Mouse (Mus musculus): ENCODE data around the gene Smap2. TPM values are rescaled to one million over a fixed set of nuclear protein-coding genes. Genes with fewer than 3 reads are reported as not detected.

Smap2 gene
- total RNA-seq, 2 experiments from 2014 or later, result 124 to 128 TPM

DNA sequence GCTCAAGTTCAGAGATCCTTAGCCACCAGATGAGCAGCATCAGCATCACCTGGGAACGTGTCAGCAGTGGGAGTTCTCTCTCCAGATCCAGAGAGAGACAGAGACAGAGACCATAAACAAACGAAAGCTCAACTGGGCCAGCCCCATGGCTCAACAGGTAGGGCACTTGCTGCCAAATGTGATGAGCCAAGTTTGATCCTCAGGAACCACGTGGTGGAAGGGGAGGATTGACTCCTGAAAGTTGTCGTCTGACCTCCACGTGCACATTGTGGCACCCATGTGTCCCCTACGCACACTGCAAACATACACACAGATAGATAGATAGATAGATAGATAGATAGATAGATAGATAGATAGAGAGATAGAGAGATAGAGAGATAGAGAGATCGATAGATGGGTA, 6.4 kb upstream of the Smap2 start:
- DNase-seq, result no peak
- intact Hi-C loops (cut with DNase I), result no loop called here

DNA sequence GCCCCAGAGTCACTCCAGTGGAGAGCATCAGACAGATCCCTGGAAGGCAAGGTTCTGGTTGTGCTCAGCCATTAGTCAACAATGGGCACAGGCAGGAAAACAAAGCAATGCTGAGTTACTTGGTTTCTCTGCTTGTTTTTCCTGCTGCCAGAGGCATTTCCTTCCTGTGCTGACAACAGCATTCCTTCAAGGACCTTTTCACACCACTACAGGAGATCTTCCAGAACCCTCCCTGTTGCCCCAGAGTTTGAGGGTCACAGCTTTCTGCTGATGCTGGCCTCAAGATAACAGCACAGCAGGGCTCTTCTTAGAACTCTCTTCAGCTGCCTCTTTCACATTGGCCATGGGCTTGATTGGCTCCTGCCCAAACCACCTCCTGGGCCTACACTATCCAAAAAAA, 4.9 kb upstream of the Smap2 start:
- intact Hi-C loops (cut with DNase I), result no loop called here
- no peak for DNase-seq

DNA sequence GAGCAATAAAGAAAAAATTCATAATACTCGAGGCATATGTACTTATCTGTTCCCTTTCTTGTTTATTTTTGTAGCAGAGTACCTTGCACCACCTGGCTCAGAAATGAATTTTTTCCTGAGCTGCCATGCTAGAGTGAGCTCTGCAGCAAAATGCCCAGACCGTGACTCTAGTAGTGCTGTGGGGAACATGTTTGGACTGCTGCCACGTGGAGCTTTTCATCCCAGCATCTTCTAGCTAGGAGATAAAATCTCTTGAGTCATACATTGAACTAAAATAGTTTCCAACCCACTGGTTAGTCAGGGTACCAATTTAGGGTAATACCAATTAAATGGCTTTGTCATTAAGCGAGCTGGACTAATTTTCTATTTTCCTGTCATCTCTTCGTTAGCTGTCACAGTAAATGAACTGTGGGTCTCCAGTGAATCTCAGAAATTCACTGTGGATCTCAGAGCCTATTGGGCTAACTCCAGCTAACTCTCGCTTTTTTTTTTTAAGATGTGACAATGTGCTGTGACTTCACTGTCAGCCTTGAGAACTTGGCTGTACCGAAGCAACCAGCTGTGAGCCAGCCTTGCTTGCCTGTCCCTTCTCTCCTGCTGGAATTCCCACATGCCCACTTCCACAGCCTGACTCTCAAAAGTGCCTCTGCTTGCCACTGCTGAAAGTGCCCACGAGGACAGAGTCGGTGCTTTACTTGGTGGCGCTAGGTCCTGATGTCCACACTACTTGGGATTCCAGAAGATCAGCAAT, 3.2 kb upstream of the Smap2 start:
- intact Hi-C loops (cut with DNase I), result no loop called here

DNA sequence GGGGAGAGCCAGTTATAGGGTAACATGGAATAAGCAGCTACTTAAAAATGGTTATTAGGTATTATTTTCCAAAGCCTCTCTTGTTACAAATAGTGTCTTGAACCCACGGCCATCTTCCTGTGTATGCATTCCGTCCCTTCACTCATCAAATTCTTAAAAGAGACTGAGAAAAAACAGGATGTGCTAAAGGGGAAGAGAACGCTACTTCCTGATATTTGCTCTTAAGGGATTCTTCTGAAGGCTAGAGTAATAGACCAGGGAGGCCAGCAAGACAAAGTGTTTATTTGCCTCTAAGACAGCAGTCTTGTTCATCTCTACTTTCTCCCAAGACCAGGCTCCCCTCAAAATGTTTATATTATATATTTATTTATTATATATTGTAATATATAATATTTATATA, 1.2 kb upstream of the Smap2 start:
- DNase-seq, result no peak
- intact Hi-C loops (cut with DNase I), result no loop called here

More for the DNA sequence above, 3.2 kb upstream of the Smap2 start:
- no peak for DNase-seq

DNA sequence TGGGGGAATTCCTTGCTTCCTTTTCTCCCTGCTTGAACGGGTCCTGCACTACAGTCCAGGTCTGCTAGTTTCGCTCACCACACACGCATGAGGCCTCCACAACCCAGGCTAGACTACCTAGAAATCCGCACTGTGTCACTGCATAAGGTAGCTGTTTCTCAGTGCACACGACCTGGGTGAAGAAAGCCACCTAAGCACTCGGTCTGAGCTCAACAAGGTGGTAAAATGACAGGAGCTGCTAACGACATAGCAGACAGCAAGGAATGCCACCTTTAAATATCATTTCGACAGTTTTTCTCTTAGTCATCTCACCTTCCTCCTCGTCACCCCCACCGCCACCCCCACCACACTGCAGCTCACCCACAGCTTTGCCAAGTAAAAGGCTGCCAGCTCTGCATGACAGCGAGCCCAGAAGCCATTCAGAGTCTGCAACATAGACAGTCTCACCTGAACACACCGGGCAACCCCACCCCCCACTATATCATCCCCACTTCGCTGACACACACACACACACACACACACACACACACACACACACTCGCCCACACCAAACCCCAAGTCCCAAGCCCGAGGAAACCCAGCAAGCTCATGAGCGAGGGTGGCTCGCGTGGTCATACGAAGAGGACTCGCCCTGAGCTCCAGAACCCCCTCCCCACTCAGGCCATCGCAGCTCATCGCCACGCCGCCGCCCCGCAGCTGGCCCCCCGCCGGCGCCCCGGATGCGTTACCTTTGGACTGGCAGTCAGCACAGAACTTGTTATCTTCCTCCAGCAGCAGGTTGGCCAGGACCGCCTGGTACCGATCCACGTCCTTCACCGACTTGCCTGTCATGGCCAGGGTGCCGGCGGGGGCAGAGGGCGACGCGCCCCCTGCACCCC, 787 bp downstream of the Smap2 start:
- peak; percentile 45 for DNase-seq
- intact Hi-C loops (cut with DNase I), result no loop called here

DNA sequence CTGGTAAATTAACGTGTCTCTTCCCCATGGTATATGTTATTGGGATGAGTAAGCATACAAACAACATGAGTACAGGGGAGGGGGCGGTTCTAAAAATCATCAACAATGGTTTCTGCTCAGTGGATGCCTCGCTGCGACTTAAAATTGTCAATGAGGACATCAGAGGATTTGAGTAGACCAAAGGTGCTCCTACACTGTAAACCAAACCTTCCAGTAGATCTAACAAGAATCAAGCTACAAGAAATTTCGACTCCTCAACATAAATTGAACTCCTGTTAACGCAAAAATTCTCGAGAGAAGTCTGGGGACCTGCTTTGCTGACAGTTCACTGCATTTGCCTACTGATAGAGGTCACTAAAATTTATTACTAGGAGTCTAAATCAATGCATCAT, 1.8 kb downstream of the Smap2 start:
- DNase-seq, result no peak
- intact Hi-C loops (cut with DNase I), result no loop called here

DNA sequence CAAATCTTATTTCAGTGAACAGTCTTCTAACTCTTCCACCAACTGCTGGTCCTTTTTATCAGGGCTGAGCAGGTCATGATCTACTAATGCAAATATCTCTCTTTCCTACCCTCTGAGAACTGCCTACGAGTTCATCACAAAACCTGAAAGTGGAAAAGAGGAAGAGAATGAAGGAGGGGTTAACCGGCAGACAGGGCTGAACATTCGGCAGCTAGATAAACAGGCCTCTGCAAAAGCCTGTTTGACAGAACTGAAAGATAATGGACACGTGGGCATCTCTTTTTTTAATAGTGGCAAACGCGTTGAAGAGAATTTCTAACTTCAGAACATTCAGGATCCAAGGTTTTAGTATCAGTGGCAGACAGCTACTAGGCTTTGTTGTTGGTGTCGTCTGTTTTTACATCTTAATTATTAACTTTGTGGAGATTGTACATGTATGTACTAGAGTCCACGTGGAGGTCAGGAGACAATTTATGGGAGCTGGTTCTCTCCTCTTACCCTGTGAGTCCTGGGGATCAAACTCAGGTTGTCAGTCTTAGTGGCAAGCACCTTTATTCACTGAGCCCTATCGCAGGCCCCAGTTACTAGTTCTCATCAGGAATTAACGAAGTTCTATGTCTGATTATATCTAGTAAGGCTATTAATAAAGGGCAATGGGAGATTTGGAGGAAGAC, 2.3 kb downstream of the Smap2 start:
- no peak for DNase-seq
- intact Hi-C loops (cut with DNase I), result no loop called here

DNA sequence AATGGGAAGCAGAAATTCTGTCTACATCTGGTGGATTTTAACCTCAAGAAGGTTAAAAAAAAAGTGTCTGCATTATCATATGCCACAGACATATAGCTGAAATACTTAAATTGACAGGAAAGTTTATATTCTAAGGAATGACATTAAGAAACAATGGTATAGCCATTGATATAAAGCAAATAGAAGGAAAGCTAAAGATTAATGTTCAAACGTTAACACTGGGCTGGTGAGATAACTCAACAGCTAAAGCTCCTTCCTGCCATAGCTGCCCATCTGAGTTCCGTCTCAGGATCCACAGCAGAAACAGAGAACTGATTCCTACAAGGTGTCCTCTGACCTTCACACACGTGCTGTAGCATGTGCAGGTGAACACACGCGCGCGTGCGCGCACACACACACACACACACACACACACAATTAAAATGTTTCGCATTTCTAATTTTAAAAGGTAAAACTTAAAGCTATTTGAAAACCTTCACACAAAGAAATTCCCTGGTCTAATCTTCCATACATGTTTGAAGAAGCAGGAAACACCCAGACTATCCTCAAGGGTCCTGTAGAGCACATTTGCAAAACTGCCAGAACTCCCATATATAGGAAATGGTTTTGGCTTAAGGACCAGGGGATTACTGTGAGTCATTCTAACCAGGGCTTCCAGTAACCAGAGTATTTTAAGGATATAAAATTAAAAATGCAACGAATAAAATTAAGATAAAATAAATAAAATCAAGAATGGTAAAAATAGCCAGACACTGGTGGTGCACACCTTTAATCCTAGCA, 6.1 kb downstream of the Smap2 start:
- intact Hi-C loops (cut with DNase I), result no loop called here
- no peak for DNase-seq

DNA sequence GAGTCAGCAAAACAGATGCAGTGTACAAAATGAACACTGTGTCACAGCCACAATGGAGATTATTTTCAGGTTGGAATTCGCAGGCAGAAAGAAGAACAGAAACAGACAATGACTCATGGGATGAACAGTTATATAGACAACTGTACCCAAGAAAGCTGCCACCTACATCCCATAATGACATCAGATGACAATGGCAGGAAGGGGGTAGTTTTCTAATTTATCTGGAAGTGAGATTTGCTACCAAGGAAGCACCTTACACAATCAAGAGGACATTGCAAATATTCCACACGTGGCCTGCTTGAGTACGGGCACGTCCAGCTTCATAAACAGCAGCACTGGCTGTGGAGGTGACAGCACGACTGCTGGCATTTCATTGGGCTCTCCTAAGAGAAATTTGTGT, 7.9 kb downstream of the Smap2 start:
- intact Hi-C loops (cut with DNase I), result no loop called here
- no peak for DNase-seq

DNA sequence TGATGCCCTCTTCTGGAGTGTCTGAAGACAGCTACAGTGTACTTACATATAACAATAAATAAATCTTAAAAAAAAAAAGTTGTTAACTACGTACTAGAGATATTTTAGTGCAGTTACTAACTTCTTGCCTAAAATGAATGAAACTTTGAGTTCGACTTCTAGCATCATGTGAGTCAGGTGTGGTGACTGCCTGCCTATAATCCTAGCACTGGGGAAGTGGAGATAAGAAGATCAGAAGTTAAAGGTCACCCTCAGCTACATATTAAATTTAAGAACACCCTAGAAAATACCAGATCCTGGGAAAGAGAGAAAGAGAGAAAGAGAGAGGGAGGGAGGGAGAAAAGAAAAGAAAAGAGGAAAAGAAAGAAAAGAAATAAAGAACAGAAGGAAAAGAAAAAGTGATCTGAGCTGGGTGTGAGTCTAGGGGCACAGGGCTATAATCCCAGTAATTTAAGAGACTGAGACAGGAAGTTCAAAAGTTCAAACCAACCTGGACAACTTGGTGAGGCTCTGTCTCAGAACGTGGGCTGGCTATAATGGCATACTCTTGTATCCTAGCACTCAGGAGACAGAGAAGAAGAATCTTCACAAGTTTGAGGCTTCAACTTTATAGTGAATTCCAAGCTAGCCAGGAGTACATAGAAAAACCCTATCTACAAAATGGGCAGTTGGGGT, 8.8 kb downstream of the Smap2 start:
- intact Hi-C loops (cut with DNase I), result no loop called here
- DNase-seq, result no peak

DNA sequence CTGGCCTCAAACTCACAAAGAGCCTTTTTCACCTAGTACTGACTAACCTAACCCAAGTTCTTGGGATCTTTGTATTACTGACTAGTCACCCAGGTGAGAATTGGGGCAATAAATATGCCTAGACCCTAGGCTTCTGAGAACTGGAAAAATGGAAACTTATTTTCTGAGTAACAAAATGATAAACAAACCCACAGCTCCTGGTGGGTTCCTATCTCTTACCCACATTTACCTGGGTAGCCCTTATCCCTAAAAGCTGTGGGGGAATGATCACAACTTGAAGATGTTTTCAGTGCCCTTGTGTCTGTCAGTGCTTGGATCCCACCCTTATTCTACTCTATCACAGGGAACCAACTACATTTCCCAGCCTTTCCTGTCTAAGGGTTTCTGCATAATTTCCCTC, 10.0 kb downstream of the Smap2 start:
- intact Hi-C loops (cut with DNase I), result no loop called here
- DNase-seq, result no peak

DNA sequence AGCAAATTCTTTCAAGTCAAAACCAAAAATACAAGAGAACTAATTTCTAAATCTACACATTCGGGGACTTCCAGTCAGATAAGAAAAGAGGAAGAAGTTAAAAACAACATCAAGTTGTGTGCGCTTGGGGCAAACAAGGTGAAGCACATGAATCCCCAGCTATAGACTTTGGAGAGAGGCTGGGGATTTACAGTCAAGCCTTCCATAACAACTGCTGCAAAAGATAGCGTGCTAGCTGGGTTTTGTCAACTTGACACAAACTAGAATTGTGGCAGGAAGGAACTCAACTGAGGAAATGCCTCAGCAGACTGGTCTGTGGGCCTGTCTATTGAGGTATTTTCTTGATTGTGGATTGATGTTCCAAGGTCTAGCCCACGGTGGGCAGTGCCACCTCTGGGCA, 12.4 kb downstream of the Smap2 start:
- intact Hi-C loops (cut with DNase I), result no loop called here
- no peak for DNase-seq

DNA sequence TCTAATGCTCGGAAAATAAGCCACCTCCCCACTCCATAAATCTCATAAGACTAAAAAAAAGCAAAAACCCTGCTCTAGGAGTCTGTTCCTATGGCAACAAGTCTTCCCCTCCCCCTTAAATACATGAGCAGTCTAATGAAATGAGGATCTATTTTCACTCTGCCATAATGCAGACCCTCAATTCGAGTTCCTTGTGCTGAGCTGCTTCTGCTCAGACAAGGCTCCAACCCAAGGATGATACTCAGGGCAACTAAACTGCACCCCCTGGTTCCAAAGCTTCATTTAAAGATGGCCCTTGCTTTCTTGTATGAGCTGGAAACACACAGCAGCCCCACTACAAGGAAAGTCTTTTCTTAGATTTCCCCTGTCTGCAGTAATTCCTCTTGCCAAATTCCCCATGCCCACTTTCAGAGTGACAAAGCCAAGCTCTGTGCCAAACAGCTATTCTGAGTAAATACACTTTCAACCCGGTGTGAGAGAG, 13.4 kb downstream of the Smap2 start:
- no peak for DNase-seq

DNA sequence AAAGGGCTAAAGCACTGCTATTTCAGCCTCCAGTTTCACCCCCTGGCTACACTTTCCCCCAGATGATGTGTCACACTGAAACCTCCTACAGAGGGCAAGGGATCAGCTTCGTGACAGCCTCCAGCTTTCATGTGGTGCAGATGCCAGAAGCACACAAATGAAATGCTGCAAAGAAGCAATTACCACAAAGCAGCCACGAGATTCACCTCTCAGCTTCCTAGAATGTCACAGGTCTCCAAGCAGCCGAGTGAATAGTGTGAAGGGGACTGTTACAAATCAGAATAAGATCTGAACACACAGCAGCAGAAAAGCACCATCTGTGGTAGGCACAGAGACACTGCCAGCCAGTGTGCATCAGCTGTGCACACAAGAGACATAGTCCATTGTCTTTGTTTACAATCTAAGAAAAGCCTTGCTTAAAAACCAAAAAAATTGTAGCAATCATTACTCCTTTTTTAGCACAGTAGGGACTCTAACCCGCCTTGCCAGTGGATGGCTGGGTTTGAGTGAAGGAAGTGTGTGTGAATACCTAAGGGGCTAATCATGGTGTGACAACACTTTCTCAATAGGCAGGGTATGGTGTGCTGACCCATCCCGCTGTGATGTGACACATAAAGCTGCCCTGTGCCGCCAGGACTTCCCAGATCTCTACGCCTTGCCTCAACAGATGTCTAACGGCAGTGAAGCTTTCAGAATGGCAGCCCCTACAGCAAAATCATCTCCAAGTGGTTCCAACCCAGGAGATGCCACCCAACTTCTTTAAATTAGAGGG, 14.5 kb downstream of the Smap2 start:
- DNase-seq, result peak; percentile 18
- intact Hi-C loops (cut with DNase I), result no loop called here

More for the DNA sequence above, 13.4 kb downstream of the Smap2 start:
- intact Hi-C loops (cut with DNase I), result no loop called here

DNA sequence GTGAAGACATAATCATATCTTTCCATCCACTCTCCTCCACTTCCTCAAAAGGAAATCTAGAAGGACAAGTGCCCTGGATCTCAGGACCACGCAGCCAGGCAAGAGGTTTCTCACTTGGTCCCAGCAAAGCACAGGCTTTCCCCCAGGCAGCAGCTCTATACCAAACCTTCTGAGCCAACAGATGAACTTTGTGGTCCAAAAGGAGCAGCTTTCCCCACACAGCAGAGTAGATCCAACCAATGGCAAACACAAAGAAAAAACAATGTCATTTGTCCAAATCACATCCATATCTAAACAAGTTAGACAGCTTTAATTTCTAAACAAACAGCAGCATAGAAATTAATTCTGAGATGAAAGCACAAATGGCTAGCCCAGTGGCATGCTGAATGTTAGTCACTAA, 15.4 kb downstream of the Smap2 start:
- DNase-seq, result no peak
- intact Hi-C loops (cut with DNase I), result no loop called here

DNA sequence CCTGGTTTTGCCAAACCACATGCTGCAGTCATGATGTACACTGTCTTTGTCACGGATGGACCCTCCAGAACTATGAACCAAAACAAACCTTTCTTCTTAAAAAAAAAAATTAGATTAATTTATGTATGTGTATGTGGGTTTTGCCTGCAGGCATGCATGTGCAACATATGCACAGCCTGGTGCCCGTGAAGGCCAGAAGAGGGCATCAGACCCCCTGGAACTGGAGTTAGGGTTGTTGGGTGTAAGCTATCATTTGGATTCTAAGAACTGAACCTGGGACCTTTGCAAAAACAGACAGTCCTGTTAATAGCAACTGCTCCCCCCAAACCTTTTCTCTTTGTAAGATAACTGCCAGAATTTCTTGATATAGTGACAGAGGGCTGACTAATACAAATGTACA, 16.0 kb downstream of the Smap2 start:
- no peak for DNase-seq
- intact Hi-C loops (cut with DNase I), result no loop called here

DNA sequence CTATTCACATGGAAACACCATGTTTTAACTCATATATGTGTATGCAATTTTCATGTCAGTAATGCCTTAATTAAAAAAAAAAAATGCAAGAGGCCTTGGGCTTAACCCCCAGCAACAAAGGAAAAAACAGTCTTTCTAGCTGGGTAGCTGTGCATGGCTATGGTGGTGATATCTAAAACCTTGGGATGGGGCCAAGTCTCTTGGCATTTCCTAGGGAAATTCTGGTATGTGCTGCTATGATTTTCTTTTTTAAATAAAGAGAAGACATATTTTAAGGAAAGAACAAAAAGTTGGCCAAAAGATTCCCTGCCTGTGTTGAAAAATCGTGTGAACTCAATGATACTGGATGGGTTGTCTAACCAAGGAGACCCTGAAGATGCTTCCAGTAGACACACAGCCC, 21.1 kb downstream of the Smap2 start:
- intact Hi-C loops (cut with DNase I), result no loop called here
- DNase-seq, result no peak

DNA sequence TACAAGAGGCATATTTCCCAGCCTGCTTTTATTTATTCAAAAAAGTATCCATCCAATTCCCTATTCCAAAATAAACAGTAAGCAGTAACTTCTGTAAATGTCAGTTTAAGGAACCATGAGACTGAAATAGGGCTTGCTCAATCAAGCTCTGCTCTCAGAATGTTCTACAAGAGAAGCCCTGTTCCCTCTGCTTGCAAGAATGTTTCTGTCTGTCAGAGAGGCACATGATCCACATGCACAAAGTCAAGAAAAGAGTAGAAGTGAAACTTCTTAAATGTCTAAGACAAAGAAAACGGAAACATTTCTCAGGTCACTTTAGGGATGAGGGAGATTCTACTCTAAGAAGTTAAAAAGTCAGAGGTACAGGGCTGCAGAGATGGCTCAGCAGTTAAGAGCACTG, 24.0 kb downstream of the Smap2 start:
- intact Hi-C loops (cut with DNase I), result no loop called here
- DNase-seq, result no peak

DNA sequence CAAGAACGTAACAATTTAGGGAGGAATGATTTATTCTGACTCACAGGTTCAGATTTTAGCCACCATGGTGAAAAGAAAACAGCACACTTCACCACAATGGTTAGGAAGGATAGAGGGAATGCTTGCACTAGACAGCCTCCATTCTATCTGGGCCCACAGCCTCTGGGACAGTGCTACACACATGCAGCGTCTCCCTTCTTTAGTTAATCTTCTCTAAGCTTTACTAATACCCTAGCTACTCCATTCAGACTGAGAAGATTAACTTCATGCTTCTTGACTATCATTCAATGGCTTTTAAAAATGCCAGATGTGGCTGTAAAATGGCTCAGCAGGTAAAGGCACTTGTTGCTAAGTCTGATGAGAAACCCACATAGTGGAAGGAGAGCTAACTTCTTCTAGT, 24.8 kb downstream of the Smap2 start:
- intact Hi-C loops (cut with DNase I), result no loop called here
- no peak for DNase-seq
